Mouse (Mus musculus): ENCODE data around the gene Flrt3.

Gene Flrt3

DNA sequence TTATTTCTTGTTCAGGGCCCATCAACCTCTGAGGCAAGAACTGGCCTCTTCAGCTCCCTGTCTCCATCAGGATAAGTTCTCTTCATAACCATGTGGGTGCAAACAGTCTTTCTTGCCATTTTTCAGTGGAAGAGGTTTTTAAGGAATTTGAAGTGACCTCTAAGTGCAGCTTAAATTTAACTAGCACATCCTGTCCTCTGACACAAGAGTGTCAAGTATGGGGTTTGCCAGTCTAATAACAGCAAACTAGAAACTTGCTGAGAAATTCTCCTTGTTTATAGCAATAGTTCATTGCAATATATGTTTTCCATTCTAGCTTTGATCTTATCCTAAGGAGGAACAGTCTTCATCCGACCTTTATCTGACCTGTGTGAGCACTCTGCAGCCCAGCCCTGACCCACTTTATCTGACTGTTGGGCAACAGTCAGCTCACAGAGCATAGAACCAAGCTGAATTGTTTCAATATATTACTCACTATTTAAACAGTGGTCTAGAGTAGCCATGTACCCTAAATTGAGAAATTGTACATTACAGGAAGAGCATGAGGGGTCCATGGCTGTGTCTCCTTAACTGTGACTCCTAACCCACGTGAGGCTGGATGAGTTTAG lies 49.4 kb downstream of the Flrt3 start:
- WGBS = 79% methylated on average over 2 of the region's 2 CpGs

DNA sequence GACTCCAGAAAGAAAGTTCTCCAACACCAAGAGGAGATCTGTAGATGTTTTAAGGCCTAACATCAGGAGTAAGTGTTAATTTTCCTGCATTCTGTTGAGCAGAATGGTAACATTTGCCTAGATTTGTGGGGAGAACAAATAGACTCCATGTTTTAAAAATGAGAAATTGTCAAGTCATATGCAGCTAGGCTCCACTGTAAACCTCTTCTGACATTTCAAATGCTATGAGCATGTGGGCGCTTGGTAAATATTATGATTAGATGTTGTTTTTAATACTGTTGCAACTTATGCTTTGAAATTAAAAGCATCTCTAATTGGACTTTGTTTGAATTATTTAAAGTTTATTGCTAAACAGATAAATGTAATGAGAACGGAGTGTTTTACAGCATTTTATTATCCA lies 55.8 kb downstream of the Flrt3 start:
- WGBS = 95% methylated on average over 2 of the region's 2 CpGs

All from cerebral cortex, adult 2 months (tissue).